Mouse (Mus musculus) limb, embryonic 10.5 days (tissue): ENCODE results near the gene Vmn1r139. TPM values are rescaled to one million over a fixed set of nuclear protein-coding genes. Genes with fewer than 3 reads are reported as not detected.
"Not testable (repeated sequence)": the region's sequence is repeated elsewhere in the genome, so short reads cannot be mapped to it uniquely, and the experiment has no call there.

Source experiments
- DNase-seq: peaks from one replicate; pipeline ENCODE4 v3.0.0-alpha.2; 2017; ENCODE audit warnings: low spot score
- H3K27ac ChIP-seq: fragments of 300-500 bp; sonication (generic); 2 replicates; pipeline ENCODE4 v1.5.1; 2016; ENCODE audit warnings: mild to moderate bottlenecking
- H3K27me3 ChIP-seq: fragments of 300-500 bp; sonication (generic); 2 replicates; pipeline ENCODE4 v1.6.1; 2016; ENCODE audit warnings: low read depth, mild to moderate bottlenecking; ENCODE audit not compliant: poor library complexity, severe bottlenecking
- H3K36me3 ChIP-seq: fragments of 300-500 bp; sonication (generic); 2 replicates; pipeline ENCODE4 v1.6.1; 2016; ENCODE audit warnings: mild to moderate bottlenecking, moderate library complexity
- H3K4me1 ChIP-seq: fragments of 300-500 bp; sonication (generic); 2 replicates; pipeline ENCODE4 v1.6.1; 2016
- H3K4me3 ChIP-seq: fragments of 300-500 bp; sonication (generic); 2 replicates; pipeline ENCODE4 v1.5.1; 2016; ENCODE audit warnings: mild to moderate bottlenecking, moderate library complexity
- H3K9me3 ChIP-seq: fragments of 300-500 bp; sonication (generic); replicated peaks from 2 replicates; pipeline ENCODE4 v1.6.1; 2016; ENCODE audit warnings: mild to moderate bottlenecking
- WGBS: fragments of 180-500 bp; shearing (Covaris S2); methylation state at CpG from one replicate; pipeline ENCODE4 v1.1.7; 2016; 5-methylcytosine and 5-hydroxymethylcytosine counted together
- polyA plus RNA-seq: library from polyadenylated mRNA; unstranded; fragments of >200 nt; fragmentation: Nextera tagmentation; extraction: Ambion mirVana; gene quantifications from 2 replicates; pipeline ENCODE4 v1.2.1, GENCODE M21; 2016

The Vmn1r139 gene
- polyA plus RNA-seq: not detected in 2 replicates

GRCm38 (mm10) chr7:22068757-22069156, at the start of gene Vmn1r139:
TSS of gene Vmn1r139 (plus strand) at chr7:22069057.
- H3K27ac ChIP-seq, H3K4me3 ChIP-seq, H3K4me1 ChIP-seq, H3K36me3 ChIP-seq, H3K27me3 ChIP-seq, DNase-seq, H3K9me3 ChIP-seq: not testable (repeated sequence)
- no CpG with 5 or more reads among the region's 7 CpGs for WGBS

GRCm38 (mm10) chr7:22028797-22029196, 40.1 kb upstream of the Vmn1r139 start, which contains the start of gene Vmn1r138:
TSS of gene Vmn1r138 (minus strand) at chr7:22028897.
- DNase-seq, H3K4me1 ChIP-seq, H3K27me3 ChIP-seq, H3K9me3 ChIP-seq, H3K36me3 ChIP-seq, H3K4me3 ChIP-seq, H3K27ac ChIP-seq: not testable (repeated sequence)
- no CpG with 5 or more reads among the region's 2 CpGs for WGBS

- WGBS: no CpG with 5 or more reads among the region's 1 CpGs
Observed at GRCm38 (mm10) chr7:22056205-22056604, 12.7 kb upstream of the Vmn1r139 start, which contains the start of gene Gm6176. TSS of gene Gm6176 (minus strand) at chr7:22056305.

GRCm38 (mm10) chr7:22118145-22118544, 49.3 kb downstream of the Vmn1r139 start, which contains the start of gene Gm16451:
TSS of gene Gm16451 (minus strand) at chr7:22118245.
- H3K4me1 ChIP-seq, H3K4me3 ChIP-seq, H3K27me3 ChIP-seq, H3K27ac ChIP-seq, H3K36me3 ChIP-seq, H3K9me3 ChIP-seq, DNase-seq: not testable (repeated sequence)
- no CpG with 5 or more reads among the region's 2 CpGs for whole genome bisulfite sequencing

More at GRCm38 (mm10) chr7:22056205-22056604, 12.7 kb upstream of the Vmn1r139 start, which contains the start of gene Gm6176:
- H3K27ac ChIP-seq, H3K27me3 ChIP-seq, H3K4me1 ChIP-seq, H3K4me3 ChIP-seq, H3K36me3 ChIP-seq, DNase-seq, H3K9me3 ChIP-seq: not testable (repeated sequence)

GRCm38 (mm10) chr7:22134641-22135040, 65.8 kb downstream of the Vmn1r139 start, which contains the start of gene Gm10666:
TSS of gene Gm10666 (minus strand) at chr7:22134741.
- not testable (repeated sequence) for H3K9me3 ChIP-seq

More at GRCm38 (mm10) chr7:22134641-22135040, 65.8 kb downstream of the Vmn1r139 start, which contains the start of gene Gm10666:
- whole genome bisulfite sequencing: no CpG with 5 or more reads among the region's 5 CpGs
- H3K4me1 ChIP-seq, DNase-seq, H3K27me3 ChIP-seq, H3K36me3 ChIP-seq, H3K27ac ChIP-seq, H3K4me3 ChIP-seq: not testable (repeated sequence)

Other genes starting within 250 kb of the Vmn1r139 start
- gene Vmn1r135, start 236.7 kb upstream of the Vmn1r139 start, polyA plus RNA-seq: not detected in 2 replicates
- not detected in 2 replicates for gene Gm5725, start 224.8 kb upstream of the Vmn1r139 start, polyA plus RNA-seq
- not detected in 2 replicates for gene Gm5891, start 147.8 kb upstream of the Vmn1r139 start, polyA plus RNA-seq
- not detected in 2 replicates for gene Vmn1r137, start 74.5 kb upstream of the Vmn1r139 start, polyA plus RNA-seq
- gene Vmn1r138, start 40.2 kb upstream of the Vmn1r139 start, polyA plus RNA-seq: not detected in 2 replicates
- not detected in 2 replicates for gene Gm6176, start 12.8 kb upstream of the Vmn1r139 start, polyA plus RNA-seq
- not detected in 2 replicates for gene Gm16451, start 49.2 kb downstream of the Vmn1r139 start, polyA plus RNA-seq
- not detected in 2 replicates for gene Gm10666, start 65.7 kb downstream of the Vmn1r139 start, polyA plus RNA-seq
- not detected in 2 replicates for gene Vmn1r142, start 95.0 kb downstream of the Vmn1r139 start, polyA plus RNA-seq
- not detected in 2 replicates for gene Vmn1r143, start 120.3 kb downstream of the Vmn1r139 start, polyA plus RNA-seq
- gene Gm8653, start 132.2 kb downstream of the Vmn1r139 start, polyA plus RNA-seq: not detected in 2 replicates
- gene Gm8453, start 160.4 kb downstream of the Vmn1r139 start, polyA plus RNA-seq: not detected in 2 replicates